Mouse (Mus musculus): ENCODE results near the gene Glrx5.

GRCm38 (mm10) chr12:105076511-105076910 is 44.0 kb downstream of the Glrx5 start:
- no peak for TF ChIP-seq CTCF (IDR thresholded peaks at IDR 0.05; ENCODE audit: low read depth, low read length)
- no peak for TF ChIP-seq TAL1 (conservative IDR thresholded peaks at IDR 0.05; ENCODE audit: low read depth, low read length)

All from G1E (cell line).